Mouse (Mus musculus) hindbrain, embryonic 11.5 days (tissue): ENCODE results near the gene Hormad2. TPM values are rescaled to one million over a fixed set of nuclear protein-coding genes. Genes with fewer than 3 reads are reported as not detected.
A peak's percentile ranks its signal among the peaks of the same experiment; 100 is the strongest.

Experiments used
- ATAC-seq: fragments of 200-750 bp; cut with Nextera tagmentation; 2 replicates; pipeline ENCODE4 v1.8.0; 2017; ENCODE audit warnings: mild to moderate bottlenecking, moderate TSS enrichment, moderate library complexity; ENCODE audit not compliant: low FRiP score
- DNase-seq: peaks from one replicate; pipeline ENCODE4 v3.0.0-alpha.2; 2015; ENCODE audit warnings: low spot score
- H3K27ac ChIP-seq: fragments of 300-500 bp; sonication (generic); 2 replicates; pipeline ENCODE4 v1.5.1; 2014; ENCODE audit warnings: mild to moderate bottlenecking, low read depth, low read length
- H3K27me3 ChIP-seq: fragments of 300-500 bp; sonication (generic); 2 replicates; pipeline ENCODE4 v1.6.1; 2014; ENCODE audit warnings: mild to moderate bottlenecking, low read length, moderate library complexity, mixed read lengths; ENCODE audit not compliant: control insufficient read depth, insufficient read depth
- H3K36me3 ChIP-seq: fragments of 300-500 bp; sonication (generic); 2 replicates; pipeline ENCODE4 v1.6.1; 2014; ENCODE audit warnings: mild to moderate bottlenecking, low read length, moderate library complexity, mixed read lengths; ENCODE audit not compliant: control insufficient read depth, insufficient read depth
- H3K4me1 ChIP-seq: fragments of 300-500 bp; sonication (generic); replicated peaks from 2 replicates; pipeline ENCODE4 v1.6.1; 2014; ENCODE audit warnings: low read length, mixed read lengths; ENCODE audit not compliant: control insufficient read depth, insufficient read depth
- H3K4me2 ChIP-seq: fragments of 300-500 bp; sonication (generic); replicated peaks from 2 replicates; pipeline ENCODE4 v1.6.1; 2014; ENCODE audit warnings: mild to moderate bottlenecking, low read depth, low read length
- H3K4me3 ChIP-seq: fragments of 300-500 bp; sonication (generic); 2 replicates; pipeline ENCODE4 v1.5.1; 2014; ENCODE audit warnings: low read depth, low read length
- H3K9ac ChIP-seq: fragments of 300-500 bp; sonication (generic); 2 replicates; pipeline ENCODE4 v1.6.1; 2014; ENCODE audit warnings: low read depth, low read length
- H3K9me3 ChIP-seq: fragments of 300-500 bp; sonication (generic); 2 replicates; pipeline ENCODE4 v1.6.1; 2016; ENCODE audit warnings: low read length; ENCODE audit not compliant: control insufficient read depth
- WGBS: fragments of 180-500 bp; shearing (Covaris S2); extraction: QIAGEN DNeasy Blood & Tissue Kit; methylation state at CpG from one replicate; pipeline ENCODE4 v1.1.7; 2014; 5-methylcytosine and 5-hydroxymethylcytosine counted together
- polyA plus RNA-seq: library from polyadenylated mRNA; unstranded; fragments of >200 nt; fragmentation: Nextera tagmentation; extraction: Ambion mirVana; gene quantifications from 2 replicates; pipeline ENCODE4 v1.2.1, GENCODE M21; 2014

Hormad2 gene
- not detected in 2 replicates for polyA plus RNA-seq

GRCm38 (mm10) chr11:4440978-4441377, at the start of gene Hormad2:
Gene Hormad2, minus strand, starts transcription at chr11:4441105.
- 50% methylated on average over 19 of the region's 19 CpGs for WGBS
- Histone ChIP-seq H3K4me3 (no peak within 1 kb of the TSS), H3K9ac (no peak within 1 kb of the TSS), H3K4me2 (no peak within 1 kb of the TSS), H3K9me3 (no peaks in the 10 kb centered on the region), H3K27ac (no peak within 1 kb of the TSS), H3K4me1 (no peaks in the 10 kb centered on the region), H3K27me3 (no peaks in the 10 kb centered on the region), H3K36me3 (no peaks in the 10 kb centered on the region)
- ATAC-seq (peak; percentile 33; the same call in 1 of the 2 replicates), DNase-seq (peak; percentile 13)

DNA sequence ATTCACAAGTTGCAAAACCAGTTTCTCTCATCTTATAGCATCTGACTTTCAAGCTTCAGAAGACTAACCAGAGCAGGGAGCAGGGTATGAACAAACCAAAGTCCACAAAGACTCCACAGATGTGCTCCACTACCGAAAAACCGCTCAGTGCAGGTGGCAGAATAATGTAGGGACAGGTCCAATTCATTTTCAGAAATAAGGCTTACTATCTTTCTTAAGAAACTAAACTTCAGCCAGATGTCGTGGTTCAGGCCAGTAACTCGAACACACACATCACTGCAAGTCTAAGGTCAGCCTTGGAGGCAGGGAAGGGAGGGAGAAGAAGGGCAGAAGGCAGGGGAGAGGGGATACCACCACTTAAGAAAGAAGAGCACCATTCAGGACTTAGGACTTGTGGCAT, 48.3 kb upstream of the Hormad2 start:
- Histone ChIP-seq H3K4me3 (no peak overlapping the region), H3K27ac (no peak overlapping the region), H3K9me3 (no peaks in the 10 kb centered on the region), H3K4me2 (no peak overlapping the region), H3K4me1 (no peaks in the 10 kb centered on the region), H3K9ac (no peak overlapping the region), H3K36me3 (peaks cover 22% of the 10 kb centered on the region), H3K27me3 (no peaks in the 10 kb centered on the region)
- ATAC-seq: no peak
- no peak for DNase-seq
- WGBS: 94% methylated on average over 4 of the region's 4 CpGs

DNA sequence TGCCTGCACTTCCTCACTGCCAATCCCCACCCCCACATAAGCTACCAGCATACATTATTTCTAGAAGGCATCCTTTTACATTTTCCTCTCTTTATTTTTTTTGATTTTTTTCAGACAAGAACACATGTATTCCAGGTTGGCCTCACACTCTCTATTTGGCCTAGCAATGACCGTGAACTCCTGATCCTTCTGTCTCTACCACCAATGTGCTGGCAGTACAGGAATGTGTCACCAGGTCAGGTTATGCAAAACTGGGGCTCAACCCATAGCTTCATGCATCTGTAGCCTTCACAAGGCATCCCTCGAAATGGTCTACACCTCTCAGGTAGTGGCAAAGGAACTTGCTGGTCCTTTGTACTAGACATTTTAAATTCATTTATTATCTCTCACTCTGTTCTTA, 47.9 kb upstream of the Hormad2 start:
- ATAC-seq (no peak), DNase-seq (no peak)
- Histone ChIP-seq H3K27ac (no peak overlapping the region), H3K36me3 (peaks cover 22% of the 10 kb centered on the region), H3K27me3 (no peaks in the 10 kb centered on the region), H3K9me3 (no peaks in the 10 kb centered on the region), H3K4me3 (no peak overlapping the region), H3K4me2 (no peak overlapping the region), H3K9ac (no peak overlapping the region), H3K4me1 (no peaks in the 10 kb centered on the region)
- WGBS: 98% methylated on average over 2 of the region's 2 CpGs

DNA sequence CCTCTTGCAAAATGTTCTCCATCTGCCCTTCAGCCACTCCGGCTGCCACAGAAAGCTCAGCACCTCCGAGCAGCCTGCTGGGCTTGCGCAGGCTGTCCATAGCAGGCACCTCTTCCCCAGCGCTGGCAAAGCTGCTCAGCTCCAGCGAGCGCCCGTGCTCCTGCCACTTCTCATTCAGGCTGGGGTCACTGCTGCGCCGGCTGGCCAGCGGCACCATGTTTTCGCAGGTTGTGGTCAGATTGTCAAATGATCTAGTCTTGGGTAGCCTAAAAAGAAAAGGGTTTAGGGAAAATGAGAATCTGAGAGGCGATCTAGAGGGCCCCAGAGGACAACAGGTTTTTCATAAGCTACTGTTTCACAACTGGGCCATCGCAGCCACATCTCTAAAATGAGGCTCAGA, 47.5 kb upstream of the Hormad2 start:
- no peak overlapping the region for H3K4me2 ChIP-seq
- no peak overlapping the region for H3K27ac ChIP-seq
- DNase-seq (no peak), ATAC-seq (no peak)
- H3K36me3 ChIP-seq: peaks cover 22% of the 10 kb centered on the region
- H3K27me3 ChIP-seq: no peaks in the 10 kb centered on the region
- H3K9ac ChIP-seq: no peak overlapping the region
- H3K4me3 ChIP-seq: no peak overlapping the region
- 96% methylated on average over 13 of the region's 13 CpGs for WGBS
- H3K4me1 ChIP-seq: no peaks in the 10 kb centered on the region
- H3K9me3 ChIP-seq: no peaks in the 10 kb centered on the region

GRCm38 (mm10) chr11:4487401-4487965, 46.6 kb upstream of the Hormad2 start:
- H3K9ac ChIP-seq: no peak overlapping the region
- H3K9me3 ChIP-seq: no peaks in the 10 kb centered on the region
- DNase-seq (no peak), ATAC-seq (no peak)
- peaks cover 22% of the 10 kb centered on the region for H3K36me3 ChIP-seq
- WGBS: 95% methylated on average over 8 of the region's 8 CpGs
- H3K4me3 ChIP-seq: no peak overlapping the region
- H3K4me1 ChIP-seq: no peaks in the 10 kb centered on the region
- no peaks in the 10 kb centered on the region for H3K27me3 ChIP-seq
- no peak overlapping the region for H3K27ac ChIP-seq
- H3K4me2 ChIP-seq: no peak overlapping the region

DNA sequence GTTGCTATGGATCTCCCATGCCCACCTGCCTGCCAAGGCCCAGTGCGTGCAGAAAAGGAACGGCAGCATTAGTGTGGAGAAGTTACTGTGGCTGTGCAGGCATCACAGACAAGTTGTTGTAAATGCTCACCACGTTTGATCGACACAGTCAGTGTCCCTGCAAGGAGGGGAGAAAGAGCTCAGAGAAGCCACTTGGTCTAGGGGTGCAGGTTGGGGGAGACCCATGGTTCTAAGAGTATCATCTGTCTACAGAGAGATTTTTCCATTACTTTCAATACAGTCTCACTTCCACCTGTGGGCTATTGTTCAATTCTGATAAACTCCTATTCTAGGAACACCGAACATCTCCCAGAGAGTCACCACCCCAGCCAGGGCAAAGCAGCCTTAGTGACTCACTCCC, 43.6 kb upstream of the Hormad2 start:
- ATAC-seq: no peak
- no peak for DNase-seq
- 89% methylated on average over 5 of the region's 5 CpGs for WGBS

GRCm38 (mm10) chr11:4482641-4483040, 41.7 kb upstream of the Hormad2 start:
- H3K4me1 ChIP-seq: no peaks in the 10 kb centered on the region
- DNase-seq (no peak), ATAC-seq (no peak)
- H3K4me2 ChIP-seq: no peak overlapping the region
- no peak overlapping the region for H3K4me3 ChIP-seq
- no peaks in the 10 kb centered on the region for H3K9me3 ChIP-seq
- 91% methylated on average over 5 of the region's 5 CpGs for WGBS
- H3K9ac ChIP-seq: no peak overlapping the region
- H3K36me3 ChIP-seq: peaks cover 13% of the 10 kb centered on the region
- no peak overlapping the region for H3K27ac ChIP-seq
- no peaks in the 10 kb centered on the region for H3K27me3 ChIP-seq

More for the DNA sequence above, 43.6 kb upstream of the Hormad2 start:
- no peak overlapping the region for H3K4me3 ChIP-seq
- H3K36me3 ChIP-seq: peaks cover 16% of the 10 kb centered on the region
- no peaks in the 10 kb centered on the region for H3K27me3 ChIP-seq
- H3K9me3 ChIP-seq: no peaks in the 10 kb centered on the region
- no peak overlapping the region for H3K27ac ChIP-seq
- no peak overlapping the region for H3K9ac ChIP-seq
- no peak overlapping the region for H3K4me2 ChIP-seq
- H3K4me1 ChIP-seq: no peaks in the 10 kb centered on the region

DNA sequence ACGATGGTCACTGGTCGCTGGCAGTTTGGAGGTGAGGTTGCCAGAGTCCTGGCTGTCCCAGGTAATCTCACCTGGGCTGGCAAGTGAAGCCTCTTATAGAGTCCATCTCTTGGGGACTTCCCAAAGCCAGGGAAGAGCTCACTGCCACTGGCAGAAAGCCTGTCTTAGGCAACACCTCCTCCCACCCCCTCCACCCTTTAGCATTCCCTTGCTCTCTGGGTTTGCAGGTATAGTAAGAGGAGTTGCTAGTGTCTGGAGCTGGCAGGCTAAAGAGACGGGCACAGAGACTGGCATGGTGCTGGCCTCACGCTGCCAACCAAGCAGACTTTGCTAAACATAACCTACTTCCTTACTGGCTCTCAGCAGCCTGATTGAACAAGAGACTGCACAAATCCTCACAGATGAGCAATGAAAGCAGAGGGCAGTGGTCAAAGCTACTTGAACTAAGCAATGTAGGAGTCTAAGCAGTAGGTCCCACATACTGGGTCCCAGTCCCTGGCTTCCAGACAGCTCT, 35.3 kb upstream of the Hormad2 start:
- Histone ChIP-seq H3K27me3 (no peaks in the 10 kb centered on the region), H3K4me3 (no peak overlapping the region), H3K27ac (no peak overlapping the region), H3K36me3 (no peaks in the 10 kb centered on the region), H3K4me2 (no peak overlapping the region), H3K9me3 (no peaks in the 10 kb centered on the region), H3K9ac (no peak overlapping the region), H3K4me1 (no peaks in the 10 kb centered on the region)
- WGBS: 94% methylated on average over 4 of the region's 4 CpGs
- ATAC-seq: no peak
- no peak for DNase-seq

GRCm38 (mm10) chr11:4472464-4473179, 31.7 kb upstream of the Hormad2 start:
- no peaks in the 10 kb centered on the region for H3K27me3 ChIP-seq
- no peak for ATAC-seq
- no peak overlapping the region for H3K4me3 ChIP-seq
- no peak for DNase-seq
- H3K9me3 ChIP-seq: no peaks in the 10 kb centered on the region
- H3K4me2 ChIP-seq: no peak overlapping the region
- H3K4me1 ChIP-seq: no peaks in the 10 kb centered on the region
- no peak overlapping the region for H3K9ac ChIP-seq
- H3K27ac ChIP-seq: no peak overlapping the region
- no peaks in the 10 kb centered on the region for H3K36me3 ChIP-seq
- WGBS: 77% methylated on average over 7 of the region's 7 CpGs
